In genomic region chr1:164503140-164503730, GRCm38 (mm10) we compare ENCODE assay signal across 11 mouse cellular contexts. TPM values are rescaled to one million over a fixed set of nuclear protein-coding genes. Genes with fewer than 3 reads are reported as not detected.
DNase-seq lines count a peak whose midpoint lies in the region; ATAC-seq and TF ChIP-seq lines count a peak whose summit lies in the region.
"Had no signal": no experiment of that assay in that cellular context is flagged by ENCODE, and none has a peak within 500 bp of the region (broad histone marks: within the 10 kb centered on the region; RNA-seq: fewer than 3 reads in every experiment).

No protein-coding gene starts in this region.

- H3K27me3 ChIP-seq in kidney, embryonic 15.5 days = no peaks in the 10 kb centered on the region
- H3K27me3 ChIP-seq in kidney, embryonic 14.5 days (ENCODE audit: control insufficient read depth, insufficient read depth, low read length) = no peaks in the 10 kb centered on the region
- no peaks in the 10 kb centered on the region for H3K27me3 ChIP-seq in Patski
- H3K27me3 ChIP-seq: heart, embryonic 13.5 days had no signal

- no peak overlapping the region for H3K4me3 ChIP-seq in kidney, embryonic 15.5 days (replicated peaks)
- H3K4me3 ChIP-seq in kidney, embryonic 14.5 days (ENCODE audit: low read length) = no peak overlapping the region
- H3K4me3 ChIP-seq: heart, embryonic 13.5 days had no signal

- ATAC-seq in kidney, embryonic 15.5 days (replicated peaks; ENCODE audit: low FRiP score) = no peak
- no peak for ATAC-seq in kidney, embryonic 14.5 days (ENCODE audit: low FRiP score, low TSS enrichment)
- ATAC-seq in Patski = no peak
- ATAC-seq: hindbrain, embryonic 16.5 days had no signal

- no peaks in the 10 kb centered on the region for H3K36me3 ChIP-seq in kidney, embryonic 15.5 days
- no peaks in the 10 kb centered on the region for H3K36me3 ChIP-seq in kidney, embryonic 14.5 days (ENCODE audit: control insufficient read depth, insufficient read depth, low read length)
- H3K36me3 ChIP-seq: heart, embryonic 13.5 days had no signal

- H3K4me2 ChIP-seq in kidney, embryonic 15.5 days = no peak overlapping the region
- H3K4me2 ChIP-seq in kidney, embryonic 14.5 days (replicated peaks; ENCODE audit: low read depth, low read length) = no peak overlapping the region
- H3K4me2 ChIP-seq: heart, embryonic 13.5 days; liver, embryonic 11.5 days had no signal

- in situ Hi-C loops in Patski (cut with MboI; ENCODE audit: low pct_unique_long_range_greater_than_20kb) = loop anchor here (5.0 kb wide), 1 partner anchor 36 kb away; no protein-coding TSS in a partner anchor

- H3K9ac ChIP-seq in kidney, embryonic 15.5 days = no peak overlapping the region
- no peak overlapping the region for H3K9ac ChIP-seq in kidney, embryonic 14.5 days (ENCODE audit: low read depth, low read length)
- H3K9ac ChIP-seq: heart, embryonic 13.5 days had no signal

- CTCF ChIA-PET in Patski (lab: Charles Lee) = no interaction called here

- DNase-seq in Patski (ENCODE audit: low read depth, low spot score) = peak; percentile 30
- peak; percentile 14 for DNase-seq in kidney, postnatal 10 days
- DNase-seq in thymus, postnatal 25 days = peak; percentile 55
- no peak for DNase-seq in adrenal gland, postnatal 10 days
- DNase-seq in adrenal gland, postnatal 25 days = no peak
- DNase-seq in cerebellum, postnatal 36 days = no peak

- no peak for TF ChIP-seq CTCF in Patski (IDR thresholded peaks at IDR 0.05)

- WGBS in kidney, embryonic 15.5 days = 43% methylated on average over 8 of the region's 8 CpGs
- 47% methylated on average over 8 of the region's 8 CpGs for WGBS in kidney, embryonic 14.5 days

- POLR2A ChIA-PET in Patski (lab: Charles Lee) = no interaction called here

- no peaks in the 10 kb centered on the region for H3K4me1 ChIP-seq in kidney, embryonic 15.5 days
- no peaks in the 10 kb centered on the region for H3K4me1 ChIP-seq in kidney, embryonic 14.5 days (ENCODE audit: control insufficient read depth, insufficient read depth, low read length)

- H3K9me3 ChIP-seq in kidney, embryonic 15.5 days (replicated peaks) = no peaks in the 10 kb centered on the region
- no peaks in the 10 kb centered on the region for H3K9me3 ChIP-seq in kidney, embryonic 14.5 days (ENCODE audit: control insufficient read depth, low read length)
- H3K9me3 ChIP-seq: heart, embryonic 13.5 days had no signal

- H3K27ac ChIP-seq in kidney, embryonic 15.5 days = peak overlapping the region; percentile 28; the same call in 1 of the 2 replicates
- H3K27ac ChIP-seq in kidney, embryonic 14.5 days (ENCODE audit: low read depth, low read length) = no peak overlapping the region

RNA-seq across cellular contexts. Expression of gene Atp1b1, which starts 45.1 kb away (rescaled TPM):
- polyA plus RNA-seq in kidney, embryonic 15.5 days (2015; fragmentation: Nextera tagmentation; extraction: Ambion mirVana) = 163 and 179 TPM in 2 replicates
- 80.2 and 86.4 TPM in 2 replicates for polyA plus RNA-seq in kidney, embryonic 14.5 days (2014; fragmentation: Nextera tagmentation; extraction: Ambion mirVana)
- polyA plus RNA-seq in Patski (2021) = 1,457 TPM
- 100 to 1,000 TPM in 1 of 2 experiments, 10 to 100 TPM in 1; 88.2 to 115 TPM for total RNA-seq in adrenal gland, postnatal 10 days (2021)
- total RNA-seq in adrenal gland, postnatal 25 days (2021) = 64.2 and 66.9 TPM in 2 replicates

Comparison
In these comparisons a context has a peak if more than half of its experiments do, and no peak if none do; other contexts are left out.
1. DNase-seq: peak in Patski (single experiment), kidney, postnatal 10 days (single experiment) and thymus, postnatal 25 days (single experiment); none in adrenal gland, postnatal 10 days (single experiment), adrenal gland, postnatal 25 days (single experiment) and cerebellum, postnatal 36 days (0 of 2).